Mouse (Mus musculus) spleen, postnatal 4 days (tissue): ENCODE results near the gene Ccl4.

Experiments
- DNase-seq, 2 experiments: peaks; one replicate each; pipeline ENCODE4 v3.0.0; 2022; ENCODE audit warnings: low spot score in 2 of 2

Gene Ccl4

DNA sequence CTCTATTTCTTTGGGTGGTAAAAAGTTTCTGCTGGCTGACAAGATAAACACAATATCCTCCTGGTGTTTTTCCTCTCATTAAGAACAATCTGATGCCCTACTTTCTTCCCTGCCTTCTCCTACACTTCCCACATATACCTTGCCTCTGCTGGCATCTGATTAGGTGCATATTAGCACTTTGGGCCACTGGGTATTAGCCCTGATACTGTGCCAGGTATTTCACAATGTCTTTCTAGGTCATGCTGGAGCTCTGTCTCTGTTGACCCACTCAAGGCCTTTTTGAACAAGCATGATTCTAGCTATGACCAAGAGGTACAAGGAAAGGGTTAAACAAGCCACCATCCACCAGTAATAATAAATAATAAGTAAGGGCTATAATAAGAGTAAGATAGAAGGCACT lies 9.4 kb downstream of the Ccl4 start:
- DNase-seq: no peak

DNA sequence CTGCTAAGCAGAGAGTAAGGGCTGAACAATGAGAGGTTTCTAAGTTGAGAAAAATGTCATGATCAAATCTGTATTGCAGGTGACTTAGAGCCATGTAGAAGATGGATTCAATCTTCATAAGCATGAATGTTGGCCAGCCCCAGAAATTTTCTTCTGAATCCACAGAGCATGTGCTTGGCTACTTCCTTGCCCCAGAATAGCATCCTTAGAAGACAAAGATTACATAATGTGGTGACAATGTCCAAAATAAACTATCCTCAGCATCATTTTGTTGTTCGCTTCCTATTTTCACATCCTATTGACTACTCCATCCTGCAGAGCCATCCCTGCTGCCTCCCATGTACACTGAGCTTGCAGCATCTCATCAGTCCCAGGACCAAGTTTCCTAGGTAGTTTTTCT lies 13.3 kb downstream of the Ccl4 start:
- DNase-seq: no peak

DNA sequence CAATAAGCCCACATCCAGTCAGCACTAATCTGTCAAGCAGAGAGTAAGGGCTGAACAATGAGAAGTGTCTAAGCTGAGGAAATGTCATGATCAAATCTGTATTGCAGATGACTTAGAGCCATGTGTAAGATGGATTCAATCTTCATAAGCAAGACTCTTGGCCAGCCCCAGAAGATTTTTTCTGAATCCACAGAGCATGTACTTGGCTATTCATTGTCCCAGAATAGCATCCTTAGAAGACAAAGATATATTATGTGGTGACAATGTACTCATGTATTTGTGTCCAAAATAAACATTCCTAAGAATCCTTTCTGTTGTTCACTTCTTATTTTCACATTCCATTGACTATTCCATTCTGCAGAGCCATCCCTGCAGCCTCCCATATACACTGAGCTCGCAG lies 27.5 kb downstream of the Ccl4 start:
- no peak for DNase-seq

DNA sequence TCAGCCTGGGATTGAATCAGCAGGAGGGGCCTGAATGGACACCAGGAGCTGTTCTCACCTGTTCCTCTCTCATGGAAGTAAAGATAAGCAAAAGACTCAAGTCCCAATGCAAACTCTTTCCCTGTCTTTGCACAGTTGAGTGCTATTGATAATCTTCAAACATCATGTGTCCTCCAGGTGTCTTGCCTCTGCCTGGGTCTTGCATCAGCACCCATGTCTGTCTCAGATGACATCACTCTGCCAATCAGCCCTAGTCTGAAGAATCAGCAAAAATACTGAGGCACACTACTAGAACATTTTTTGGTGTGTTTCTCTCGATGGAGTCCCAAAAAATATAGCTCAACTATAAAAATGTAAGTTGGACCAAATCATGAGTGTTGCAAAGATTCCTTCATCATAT lies 29.6 kb downstream of the Ccl4 start:
- no peak for DNase-seq

DNA sequence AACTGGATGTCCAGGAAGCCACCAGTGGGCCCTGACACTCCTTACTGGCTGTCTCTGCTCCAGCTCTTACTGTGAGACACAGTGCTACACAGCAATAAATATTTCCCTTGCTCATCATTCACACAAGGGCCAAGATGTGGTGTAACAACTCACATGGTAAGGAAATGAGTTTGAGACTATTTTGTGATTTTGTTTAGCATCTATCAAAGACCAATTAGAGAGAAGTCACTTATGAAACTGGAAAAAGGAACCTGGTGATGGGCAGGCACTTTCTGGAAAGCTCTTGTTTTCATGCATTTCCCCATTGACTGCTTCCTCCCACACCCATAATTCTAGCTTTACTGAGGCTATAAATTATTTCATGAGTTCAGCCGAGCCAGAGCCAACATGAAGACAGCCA lies 41.3 kb downstream of the Ccl4 start, which contains the start of gene Wfdc17:
Gene Wfdc17 (plus strand): TSS at position 287 of the 400 bp plus-strand sequence.
- DNase-seq: no peak

DNA sequence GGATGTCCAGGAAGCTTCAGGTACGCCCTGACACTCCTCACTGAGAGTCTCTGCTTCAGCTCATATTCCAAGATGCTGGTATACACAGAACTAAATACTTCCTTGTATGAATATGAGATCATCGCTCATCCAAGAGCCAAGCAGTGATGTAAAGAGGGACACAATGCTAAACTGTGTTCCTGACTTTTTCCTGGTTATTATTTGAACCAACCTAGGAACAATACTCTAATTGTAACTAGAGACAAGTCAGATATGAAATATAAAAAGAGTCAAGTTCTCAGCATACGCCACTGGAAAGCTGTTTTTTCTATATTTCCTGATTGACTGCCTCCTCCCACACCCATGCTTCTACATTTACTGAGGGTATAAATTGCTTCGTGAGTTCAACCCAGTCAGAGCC lies 46.3 kb downstream of the Ccl4 start, which contains the start of gene Wfdc18:
Gene Wfdc18 (plus strand): TSS at position 301 of the 400 bp plus-strand sequence.
- DNase-seq: no peak

DNA sequence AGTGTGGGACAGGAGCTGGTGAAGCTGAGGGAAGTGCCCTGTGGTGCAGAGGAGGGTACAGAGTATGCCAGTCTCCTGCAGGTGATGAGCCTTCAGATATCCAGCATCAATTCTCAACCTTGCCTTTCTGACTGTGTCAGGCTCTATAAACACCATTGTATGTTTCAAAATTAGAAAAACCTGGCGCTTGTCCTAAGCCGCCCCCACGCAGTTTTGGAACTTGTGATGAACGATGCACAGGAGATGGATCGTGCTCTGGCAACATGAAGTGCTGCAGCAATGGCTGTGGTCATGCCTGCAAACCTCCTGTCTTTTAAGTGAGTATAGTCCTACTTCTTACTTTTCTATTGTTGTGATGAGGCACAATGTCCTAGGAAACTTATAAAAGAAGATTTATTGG lies 47.3 kb downstream of the Ccl4 start:
- no peak for DNase-seq

DNA sequence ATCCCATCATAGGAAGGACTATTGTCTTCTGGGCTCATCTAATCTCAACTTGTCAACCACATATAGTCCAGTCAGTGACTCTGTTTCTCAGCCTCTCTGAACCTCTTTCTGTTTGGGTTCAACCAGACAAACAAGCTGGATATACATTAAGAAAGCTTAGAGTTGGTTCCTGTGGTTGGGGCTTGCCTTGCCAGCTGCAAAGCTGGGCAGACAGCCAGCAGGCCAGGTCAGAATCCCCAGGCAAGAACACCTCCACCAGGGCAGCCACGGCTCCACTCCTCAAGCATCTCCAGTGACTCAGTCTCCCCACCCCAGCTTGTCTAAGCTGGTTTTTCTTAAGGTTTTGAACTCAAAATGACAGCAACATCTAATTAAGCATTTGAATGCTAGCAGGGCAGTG lies 50.3 kb downstream of the Ccl4 start:
- DNase-seq: no peak

DNA sequence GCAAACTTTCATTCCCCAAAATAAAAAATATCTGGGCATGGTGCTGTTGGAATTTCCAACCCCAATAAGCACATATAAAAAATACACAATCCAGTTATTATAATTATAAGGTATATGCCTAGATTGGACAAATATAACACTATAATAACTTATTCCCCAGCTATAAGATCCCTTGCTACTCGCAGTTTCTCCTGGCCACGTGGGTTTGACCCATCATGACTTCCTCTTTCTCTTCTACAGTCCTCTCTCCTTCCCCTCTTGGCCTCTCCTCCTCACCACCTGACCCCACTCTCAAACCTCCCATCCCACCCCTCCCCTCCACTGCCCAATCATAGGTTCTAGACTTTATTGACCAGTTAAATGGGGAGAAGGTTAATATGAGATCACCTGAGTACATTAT lies 51.5 kb downstream of the Ccl4 start:
- DNase-seq: no peak
